Mouse (Mus musculus): Measurements from ENCODE around the gene Tnfaip3. TPM values are rescaled to one million over a fixed set of nuclear protein-coding genes. Genes with fewer than 3 reads are reported as not detected.

Tnfaip3 gene
- 32.7 TPM for polyA plus RNA-seq (2017; shearing (Covaris generic))

GRCm38 (mm10) chr10:19015257-19015862 lies at the start of gene Tnfaip3:
TSS of gene Tnfaip3 (minus strand) at chr10:19015657.

Other genes starting within 250 kb of the Tnfaip3 start
- gene Gm4922, start 228.9 kb downstream of the Tnfaip3 start, polyA plus RNA-seq (2017; shearing (Covaris generic)), result not detected
- gene Perp, start 170.6 kb downstream of the Tnfaip3 start, polyA plus RNA-seq (2017; shearing (Covaris generic)), result 0.14 TPM